Mouse (Mus musculus) heart, adult 2 months (tissue): ENCODE data around the gene Slc7a15.

Experiments used
- EP300 ChIP-seq: fragments of 200-500 bp; IDR thresholded peaks from 2 replicates; pipeline ENCODE4 v1.6.1; 2011; ENCODE audit warnings: low read depth, low read length, control low read depth; ENCODE audit not compliant: insufficient read depth
- POLR2A ChIP-seq: fragments of 200-500 bp; IDR thresholded peaks from 2 replicates; pipeline ENCODE4 v1.6.1; 2011; ENCODE audit warnings: mild to moderate bottlenecking, low read depth, low read length, control low read depth; ENCODE audit not compliant: insufficient read depth

DNA sequence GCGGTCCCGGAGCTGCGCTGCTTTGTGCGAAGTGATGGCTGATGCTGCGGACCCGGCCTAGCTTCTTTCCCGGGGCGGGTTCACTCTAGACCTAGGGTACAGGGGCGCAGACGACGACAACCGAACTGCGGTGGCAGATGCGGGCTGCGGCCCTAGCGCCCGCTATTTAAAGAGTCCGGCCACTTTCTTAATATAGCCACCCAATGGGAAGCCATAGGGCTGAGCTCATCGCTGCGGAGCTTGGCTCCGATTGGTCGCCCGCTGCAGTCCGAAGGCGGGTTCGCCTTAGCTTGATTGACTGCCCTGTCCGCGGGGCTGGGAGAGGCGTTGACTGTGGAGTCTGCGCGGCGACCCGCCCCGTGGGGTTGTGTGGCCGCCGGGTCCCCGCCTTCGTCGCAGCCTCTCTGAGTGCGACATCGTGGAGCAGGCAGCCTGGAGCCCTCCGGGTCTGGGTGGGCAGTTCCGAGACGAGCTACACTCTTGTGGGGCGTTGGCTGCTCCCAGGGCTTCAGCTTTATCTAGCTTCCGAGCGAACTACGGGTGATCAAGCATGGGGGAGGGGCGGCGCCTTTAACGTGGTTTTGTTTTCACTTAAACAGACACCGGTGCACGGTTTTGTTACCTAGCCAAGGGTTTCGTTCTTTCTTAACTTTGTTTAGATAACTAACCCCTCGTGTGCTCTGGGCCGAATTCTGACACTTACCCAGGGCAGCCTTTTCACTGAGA is 98.8 kb downstream of the Slc7a15 start, which contains the start of gene Rhob:
- TF ChIP-seq EP300 (peak; percentile 85; the same call in 1 of the 2 replicates), POLR2A (peak; percentile 99)
